Mouse (Mus musculus) heart, adult 2 months (tissue): Measurements from ENCODE around the gene Dnaaf5.

Source experiments
- CTCF ChIP-seq: fragments of 200-600 bp; IDR thresholded peaks from 2 replicates; pipeline ENCODE4 v1.8.1; 2022; ENCODE audit warnings: antibody characterized with exemption, mild to moderate bottlenecking, moderate library complexity
- POLR2A ChIP-seq: fragments of 200-500 bp; IDR thresholded peaks from 2 replicates; pipeline ENCODE4 v1.6.1; 2011; ENCODE audit warnings: mild to moderate bottlenecking, low read depth, low read length, control low read depth; ENCODE audit not compliant: insufficient read depth

DNA sequence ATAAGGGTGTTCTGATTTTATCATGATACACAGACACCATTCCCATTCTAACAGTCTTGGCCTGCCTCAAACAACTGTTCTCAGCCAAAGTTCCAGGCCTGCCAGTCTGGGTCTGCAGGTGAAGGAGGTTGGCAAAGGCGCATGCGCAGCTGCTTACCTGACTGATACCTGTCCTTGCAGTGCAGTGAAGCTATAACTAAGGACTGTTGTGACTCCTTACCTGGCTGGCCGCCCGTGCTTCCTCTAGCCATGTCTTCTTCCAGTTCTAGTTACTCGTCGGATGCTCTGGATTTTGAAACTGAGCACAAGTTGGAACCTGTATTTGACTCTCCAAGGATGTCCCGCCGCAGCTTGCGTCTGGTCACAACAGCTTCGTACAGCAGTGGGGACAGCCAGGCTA, 73.3 kb downstream of the Dnaaf5 start:
- TF ChIP-seq CTCF: no peak
- TF ChIP-seq POLR2A: no peak
